Mouse (Mus musculus): ENCODE results near the gene Cyp46a1.
A peak's percentile ranks its signal among the peaks of the same experiment; 100 is the strongest.

The Cyp46a1 gene

GRCm38 (mm10) chr12:108333895-108334445, at the start of gene Cyp46a1:
Gene Cyp46a1 (plus strand): TSS chr12:108334381.
- Histone ChIP-seq H3K4me1 (replicated peaks; ENCODE audit: low read depth, low read length) (peaks cover 23% of the 10 kb centered on the region), H3K9me3 (ENCODE audit: low read length) (no peaks in the 10 kb centered on the region), H3K4me3 (replicated peaks; ENCODE audit: low read length) (peak within 1 kb of the TSS; percentile 81), H3K27me3 (ENCODE audit: insufficient read depth, low read length) (peaks cover 86% of the 10 kb centered on the region), H3K36me3 (ENCODE audit: insufficient read depth, low read length) (no peaks in the 10 kb centered on the region)
- TF ChIP-seq CTCF (conservative IDR thresholded peaks at IDR 0.05; ENCODE audit: low read length) (no peak), POU5F1 (IDR thresholded peaks at IDR 0.05; ENCODE audit: borderline replicate concordance, low read length) (no peak), NANOG (IDR thresholded peaks at IDR 0.05; ENCODE audit: borderline replicate concordance, low read length) (no peak)

GRCm38 (mm10) chr12:108284455-108285224, 49.5 kb upstream of the Cyp46a1 start:
- H3K4me3 ChIP-seq (replicated peaks; ENCODE audit: low read length) = peak overlapping the region; percentile 56
- no peak for TF ChIP-seq CTCF (conservative IDR thresholded peaks at IDR 0.05; ENCODE audit: low read length)
- TF ChIP-seq POU5F1 (IDR thresholded peaks at IDR 0.05; ENCODE audit: borderline replicate concordance, low read length) = no peak
- no peak for TF ChIP-seq NANOG (IDR thresholded peaks at IDR 0.05; ENCODE audit: borderline replicate concordance, low read length)

GRCm38 (mm10) chr12:108285225-108286011, 48.8 kb upstream of the Cyp46a1 start:
- Histone ChIP-seq H3K4me1 (replicated peaks; ENCODE audit: low read depth, low read length) (peaks cover 63% of the 10 kb centered on the region), H3K36me3 (ENCODE audit: insufficient read depth, low read length) (no peaks in the 10 kb centered on the region), H3K27me3 (ENCODE audit: insufficient read depth, low read length) (peaks cover 48% of the 10 kb centered on the region), H3K9me3 (ENCODE audit: low read length) (no peaks in the 10 kb centered on the region), H3K4me3 (replicated peaks; ENCODE audit: low read length) (peak overlapping the region; percentile 56)
- TF ChIP-seq NANOG (IDR thresholded peaks at IDR 0.05; ENCODE audit: borderline replicate concordance, low read length) (no peak), POU5F1 (IDR thresholded peaks at IDR 0.05; ENCODE audit: borderline replicate concordance, low read length) (no peak), CTCF (conservative IDR thresholded peaks at IDR 0.05; ENCODE audit: low read length) (no peak)

More at GRCm38 (mm10) chr12:108284455-108285224, 49.5 kb upstream of the Cyp46a1 start:
- Histone ChIP-seq H3K36me3 (ENCODE audit: insufficient read depth, low read length) (no peaks in the 10 kb centered on the region), H3K27me3 (ENCODE audit: insufficient read depth, low read length) (peaks cover 42% of the 10 kb centered on the region), H3K4me1 (replicated peaks; ENCODE audit: low read depth, low read length) (peaks cover 67% of the 10 kb centered on the region), H3K9me3 (ENCODE audit: low read length) (no peaks in the 10 kb centered on the region)

- TF ChIP-seq CTCF (conservative IDR thresholded peaks at IDR 0.05; ENCODE audit: low read length) (no peak), NANOG (IDR thresholded peaks at IDR 0.05; ENCODE audit: borderline replicate concordance, low read length) (no peak), POU5F1 (IDR thresholded peaks at IDR 0.05; ENCODE audit: borderline replicate concordance, low read length) (no peak)
- Histone ChIP-seq H3K36me3 (ENCODE audit: insufficient read depth, low read length) (no peaks in the 10 kb centered on the region), H3K4me3 (replicated peaks; ENCODE audit: low read length) (no peak overlapping the region), H3K27me3 (ENCODE audit: insufficient read depth, low read length) (peaks cover 47% of the 10 kb centered on the region), H3K9me3 (ENCODE audit: low read length) (no peaks in the 10 kb centered on the region), H3K4me1 (replicated peaks; ENCODE audit: low read depth, low read length) (peaks cover 55% of the 10 kb centered on the region)
These were observed 47.8 kb upstream of the Cyp46a1 start for GRCm38 (mm10) chr12:108286381-108286780.

- Histone ChIP-seq H3K9me3 (ENCODE audit: low read length) (no peaks in the 10 kb centered on the region), H3K4me1 (replicated peaks; ENCODE audit: low read depth, low read length) (peaks cover 59% of the 10 kb centered on the region), H3K36me3 (ENCODE audit: insufficient read depth, low read length) (no peaks in the 10 kb centered on the region), H3K27me3 (ENCODE audit: insufficient read depth, low read length) (peaks cover 42% of the 10 kb centered on the region), H3K4me3 (replicated peaks; ENCODE audit: low read length) (no peak overlapping the region)
- TF ChIP-seq POU5F1 (IDR thresholded peaks at IDR 0.05; ENCODE audit: borderline replicate concordance, low read length) (no peak), NANOG (IDR thresholded peaks at IDR 0.05; ENCODE audit: borderline replicate concordance, low read length) (no peak), CTCF (conservative IDR thresholded peaks at IDR 0.05; ENCODE audit: low read length) (no peak)
These were observed 47.2 kb upstream of the Cyp46a1 start for GRCm38 (mm10) chr12:108287011-108287410.

- TF ChIP-seq NANOG (IDR thresholded peaks at IDR 0.05; ENCODE audit: borderline replicate concordance, low read length) (no peak), POU5F1 (IDR thresholded peaks at IDR 0.05; ENCODE audit: borderline replicate concordance, low read length) (no peak)
- no peaks in the 10 kb centered on the region for H3K9me3 ChIP-seq (ENCODE audit: low read length)
- H3K4me1 ChIP-seq (replicated peaks; ENCODE audit: low read depth, low read length) = peaks cover 70% of the 10 kb centered on the region
- H3K4me3 ChIP-seq (replicated peaks; ENCODE audit: low read length) = peak overlapping the region; percentile 68
- no peaks in the 10 kb centered on the region for H3K36me3 ChIP-seq (ENCODE audit: insufficient read depth, low read length)
- peaks cover 33% of the 10 kb centered on the region for H3K27me3 ChIP-seq (ENCODE audit: insufficient read depth, low read length)
These were observed 45.9 kb upstream of the Cyp46a1 start for GRCm38 (mm10) chr12:108288127-108288880.

GRCm38 (mm10) chr12:108292419-108292818, 41.8 kb upstream of the Cyp46a1 start:
- TF ChIP-seq NANOG (IDR thresholded peaks at IDR 0.05; ENCODE audit: borderline replicate concordance, low read length) (no peak), CTCF (conservative IDR thresholded peaks at IDR 0.05; ENCODE audit: low read length) (no peak), POU5F1 (IDR thresholded peaks at IDR 0.05; ENCODE audit: borderline replicate concordance, low read length) (no peak)
- peaks cover 37% of the 10 kb centered on the region for H3K27me3 ChIP-seq (ENCODE audit: insufficient read depth, low read length)
- no peaks in the 10 kb centered on the region for H3K9me3 ChIP-seq (ENCODE audit: low read length)
- H3K36me3 ChIP-seq (ENCODE audit: insufficient read depth, low read length) = no peaks in the 10 kb centered on the region
- H3K4me1 ChIP-seq (replicated peaks; ENCODE audit: low read depth, low read length) = peaks cover 36% of the 10 kb centered on the region
- peak overlapping the region; percentile 61 for H3K4me3 ChIP-seq (replicated peaks; ENCODE audit: low read length)
